Mouse (Mus musculus) bone marrow macrophage, adult 2 months (primary cell): ENCODE data around the gene Slc6a20b.

Source experiments
- CTCF ChIP-seq: IDR thresholded peaks from 2 replicates; pipeline ENCODE4 v1.5.1; 2012; ENCODE audit warnings: low read depth, mild to moderate bottlenecking, low read length, moderate library complexity
- POLR2A ChIP-seq: IDR thresholded peaks from 2 replicates; pipeline ENCODE4 v1.6.1; 2012; ENCODE audit warnings: mild to moderate bottlenecking, low read depth, low read length, borderline replicate concordance

GRCm38 (mm10) chr9:123597376-123597775 lies 35.0 kb downstream of the Slc6a20b start:
- TF ChIP-seq POLR2A (no peak), CTCF (no peak)
